ENCODE assay signal across 18 mouse cellular contexts in the genomic region with DNA sequence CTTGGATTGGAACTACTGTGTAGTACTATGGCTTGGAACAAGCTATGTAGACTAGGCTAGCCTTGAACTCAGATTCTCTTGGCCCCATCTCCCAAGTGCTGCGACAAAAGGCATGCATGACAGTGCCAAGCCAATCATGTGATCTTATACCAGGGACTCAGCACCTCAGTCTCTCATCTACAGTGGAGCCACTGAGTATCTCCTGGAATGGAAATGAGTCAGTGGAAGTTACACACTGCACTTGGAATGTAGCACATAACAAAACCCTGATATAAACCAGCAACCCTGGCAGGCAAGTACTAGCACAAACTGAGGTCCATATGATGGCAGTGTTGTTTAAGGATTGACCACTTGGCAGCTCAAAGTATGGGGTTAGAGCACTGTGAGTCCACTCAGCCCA.
"Had no signal": no experiment of that assay in that cellular context is flagged by ENCODE, and none has a peak within 500 bp of the region (broad histone marks: within the 10 kb centered on the region; RNA-seq: fewer than 3 reads in every experiment).

No protein-coding gene starts in this region.

- H3K4me3 ChIP-seq: layer of hippocampus, adult 2 months; limb, embryonic 10.5 days; limb, embryonic 13.5 days; liver, embryonic 12.5 days; liver, embryonic 15.5 days; lung, embryonic 15.5 days; midbrain, embryonic 13.5 days had no signal

- H3K4me2 ChIP-seq: limb, embryonic 13.5 days; liver, embryonic 12.5 days; lung, embryonic 15.5 days; midbrain, embryonic 13.5 days had no signal

- H3K27ac ChIP-seq: kidney, postnatal 0 days; layer of hippocampus, adult 2 months; limb, embryonic 10.5 days; limb, embryonic 13.5 days; liver, embryonic 12.5 days; liver, embryonic 15.5 days; lung, embryonic 15.5 days; midbrain, embryonic 13.5 days had no signal

- ATAC-seq: liver, embryonic 12.5 days; midbrain, embryonic 13.5 days; midbrain, embryonic 16.5 days had no signal

- H3K9ac ChIP-seq: limb, embryonic 13.5 days; liver, embryonic 12.5 days; liver, embryonic 15.5 days; lung, embryonic 15.5 days; midbrain, embryonic 13.5 days had no signal

- DNase-seq: kidney, postnatal 25 days; layer of hippocampus, adult 9-11 months; liver; lung, adult 18-20 months; lung, postnatal 10 days; lung, postnatal 36 days; thymus, adult 2 months; thymus, postnatal 14 days; thymus, postnatal 4 days had no signal

- H3K9me3 ChIP-seq: limb, embryonic 10.5 days; limb, embryonic 13.5 days; liver, embryonic 12.5 days; liver, embryonic 15.5 days; lung, embryonic 15.5 days; midbrain, embryonic 13.5 days had no signal

- H3K27me3 ChIP-seq: limb, embryonic 13.5 days; liver, embryonic 12.5 days; liver, embryonic 15.5 days; lung, embryonic 15.5 days; midbrain, embryonic 13.5 days had no signal
